Mouse (Mus musculus) lung, postnatal 10 days (tissue): ENCODE results near the gene Fam47c.

Experiments used
- DNase-seq: peaks from one replicate; pipeline ENCODE4 v3.0.0; 2021

Gene Fam47c

GRCm38 (mm10) chrX:78737463-78737862 is at the start of gene Fam47c:
Fam47c (plus strand) TSS chrX:78737763.
- DNase-seq, result no peak

DNA sequence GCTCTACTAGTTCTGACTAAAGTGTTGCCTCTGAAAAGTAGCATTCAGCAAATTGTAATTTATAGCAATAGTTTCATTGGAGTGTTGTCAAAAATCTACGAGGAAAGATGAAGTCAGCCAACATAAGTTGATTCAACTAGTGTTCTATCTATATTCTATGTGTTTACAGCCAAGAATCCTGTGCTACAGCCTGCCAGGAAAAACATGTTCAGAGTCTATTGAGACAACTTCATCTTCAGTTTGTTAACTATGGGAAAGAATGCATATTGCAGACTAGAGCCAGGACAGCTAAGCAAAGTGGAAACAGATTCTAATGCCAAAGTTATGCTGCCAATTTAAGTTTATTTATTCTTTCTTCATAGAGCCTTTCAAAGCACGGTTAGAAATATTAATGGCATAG is 31.8 kb downstream of the Fam47c start:
- no peak for DNase-seq

GRCm38 (mm10) chrX:78777078-78777477 is 39.5 kb downstream of the Fam47c start:
- DNase-seq, result no peak
